Mouse (Mus musculus) bone marrow macrophage, adult 2 months (primary cell): Measurements from ENCODE around the gene Tia1.

Experiments used
- CTCF ChIP-seq: IDR thresholded peaks from 2 replicates; pipeline ENCODE4 v1.5.1; 2012; ENCODE audit warnings: low read depth, mild to moderate bottlenecking, low read length, moderate library complexity
- POLR2A ChIP-seq: IDR thresholded peaks from 2 replicates; pipeline ENCODE4 v1.6.1; 2012; ENCODE audit warnings: mild to moderate bottlenecking, low read depth, low read length, borderline replicate concordance

- TF ChIP-seq CTCF (no peak), POLR2A (no peak)
Measured at GRCm38 (mm10) chr6:86445551-86445950, 41.5 kb downstream of the Tia1 start.
